Mouse (Mus musculus) liver, adult 2 months (tissue): ENCODE measurements around the gene Cdh24. TPM values are rescaled to one million over a fixed set of nuclear protein-coding genes. Genes with fewer than 3 reads are reported as not detected.

Experiments used
- DNase-seq: peaks from one replicate; pipeline ENCODE4 v3.0.0-alpha.2; 2011; ENCODE audit warnings: low read depth, low spot score; ENCODE audit errors: extremely low read depth
- H3K27ac ChIP-seq: fragments of 200-500 bp; replicated peaks from 2 replicates; pipeline ENCODE4 v1.5.1; 2012; ENCODE audit warnings: low read depth, mild to moderate bottlenecking, control low read depth, inconsistent platforms, low read length; ENCODE audit not compliant: insufficient read depth
- H3K27me3 ChIP-seq: fragments of 200-500 bp; 2 replicates; pipeline ENCODE4 v1.6.1; 2012; ENCODE audit warnings: mild to moderate bottlenecking, moderate library complexity, low read length, inconsistent platforms; ENCODE audit not compliant: control insufficient read depth, insufficient read depth
- H3K36me3 ChIP-seq: fragments of 200-500 bp; 2 replicates; pipeline ENCODE4 v1.6.1; 2012; ENCODE audit warnings: low read length, inconsistent platforms; ENCODE audit not compliant: control insufficient read depth, insufficient read depth
- H3K4me1 ChIP-seq: fragments of 200-500 bp; 2 replicates; pipeline ENCODE4 v1.6.1; 2011; ENCODE audit warnings: low read length; ENCODE audit not compliant: control insufficient read depth, insufficient read depth
- H3K4me3 ChIP-seq: fragments of 200-500 bp; 2 replicates; pipeline ENCODE4 v1.5.1; 2011; ENCODE audit warnings: low read depth, mild to moderate bottlenecking, control low read depth, low read length, moderate library complexity; ENCODE audit not compliant: insufficient read depth
- H3K79me2 ChIP-seq: fragments of 200-500 bp; 2 replicates; pipeline ENCODE4 v1.6.1; 2012; ENCODE audit warnings: inconsistent platforms, mild to moderate bottlenecking, low read length, moderate library complexity; ENCODE audit not compliant: control insufficient read depth, insufficient read depth
- H3K9ac ChIP-seq: fragments of 200-500 bp; 2 replicates; pipeline ENCODE4 v1.6.1; 2012; ENCODE audit warnings: low read depth, mild to moderate bottlenecking, control low read depth, inconsistent platforms, low read length
- CTCF ChIP-seq: fragments of 200-500 bp; IDR thresholded peaks from 2 replicates; pipeline ENCODE4 v1.5.1; 2011; ENCODE audit warnings: low read depth, low read length, control low read depth
- POLR2A ChIP-seq: fragments of 200-500 bp; IDR thresholded peaks from 2 replicates; pipeline ENCODE4 v1.6.1; 2011; ENCODE audit warnings: low read length, control low read depth; ENCODE audit not compliant: insufficient read depth; ENCODE audit errors: extremely low read depth
- WGBS: fragments of 180-500 bp; shearing (Covaris S2); methylation state at CpG from one replicate; pipeline ENCODE4 v1.1.7; 2018; 5-methylcytosine and 5-hydroxymethylcytosine counted together
- polyA plus RNA-seq: library from polyadenylated mRNA; depleted of rRNA; stranded (reverse); fragments of >200 nt; gene quantifications from 2 replicates; pipeline ENCODE4 v1.2.3, GENCODE M21; 2012
- total RNA-seq: library from RNA; depleted of rRNA; stranded (reverse); fragments of >200 nt; gene quantifications from 2 replicates; pipeline ENCODE4 v1.2.3, GENCODE M21; 2014

Gene Cdh24
- total and polyA plus RNA-seq, 2 experiments: 0.09 to 0.73 TPM

- H3K36me3 ChIP-seq: no peaks in the 10 kb centered on the region
- H3K4me3 ChIP-seq: no peak overlapping the region
- no peaks in the 10 kb centered on the region for H3K79me2 ChIP-seq
- H3K4me1 ChIP-seq: no peaks in the 10 kb centered on the region
- no peak for DNase-seq
- TF ChIP-seq POLR2A (no peak), CTCF (no peak)
- H3K9ac ChIP-seq: no peak overlapping the region
- no peak overlapping the region for H3K27ac ChIP-seq
- H3K27me3 ChIP-seq: no peaks in the 10 kb centered on the region
- WGBS: 91% methylated on average over 10 of the region's 10 CpGs
Observed at GRCm38 (mm10) chr14:54624976-54625375, 16.2 kb downstream of the Cdh24 start.

- TF ChIP-seq CTCF: no peak
- TF ChIP-seq POLR2A: no peak
- no peaks in the 10 kb centered on the region for H3K36me3 ChIP-seq
- no peaks in the 10 kb centered on the region for H3K4me1 ChIP-seq
- no peaks in the 10 kb centered on the region for H3K79me2 ChIP-seq
- H3K27ac ChIP-seq: no peak overlapping the region
- H3K27me3 ChIP-seq: no peaks in the 10 kb centered on the region
- DNase-seq: no peak
- WGBS: 87% methylated on average over 6 of the region's 6 CpGs
- no peak overlapping the region for H3K9ac ChIP-seq
- H3K4me3 ChIP-seq: no peak overlapping the region
Observed at GRCm38 (mm10) chr14:54623334-54623733, 17.8 kb downstream of the Cdh24 start.

GRCm38 (mm10) chr14:54621133-54621532 lies 20.0 kb downstream of the Cdh24 start, which contains the start of gene Psmb11:
Gene Psmb11, plus strand, starts transcription at chr14:54621433.
- H3K9ac ChIP-seq: no peak within 1 kb of the TSS
- no peak for TF ChIP-seq CTCF
- 87% methylated on average over 1 of the region's 1 CpGs for whole genome bisulfite sequencing
- no peaks in the 10 kb centered on the region for H3K27me3 ChIP-seq
- H3K4me1 ChIP-seq: peaks cover 3% of the 10 kb centered on the region
- no peak within 1 kb of the TSS for H3K4me3 ChIP-seq
- no peaks in the 10 kb centered on the region for H3K36me3 ChIP-seq
- H3K27ac ChIP-seq: no peak within 1 kb of the TSS
- no peak for DNase-seq
- H3K79me2 ChIP-seq: peaks cover 4% of the 10 kb centered on the region; the same call in 1 of the 2 replicates

- DNase-seq: peak; percentile 84
- Histone ChIP-seq H3K36me3 (peaks cover 8% of the 10 kb centered on the region), H3K79me2 (peaks cover 4% of the 10 kb centered on the region; the same call in 1 of the 2 replicates), H3K4me3 (peak within 1 kb of the TSS; percentile 97), H3K4me1 (peaks cover 3% of the 10 kb centered on the region), H3K27me3 (no peaks in the 10 kb centered on the region), H3K9ac (peak within 1 kb of the TSS; percentile 70), H3K27ac (peak within 1 kb of the TSS; percentile 45; the same call in 1 of the 2 replicates)
- peak; percentile 37; the same call in 1 of the 2 replicates for TF ChIP-seq POLR2A
- no peak for TF ChIP-seq CTCF
- under 1% methylated on average over 25 of the region's 25 CpGs for WGBS
Observed at GRCm38 (mm10) chr14:54617897-54618365, 23.2 kb downstream of the Cdh24 start, which contains the start of gene Psmb5. Gene Psmb5, minus strand, starts transcription at chr14:54618022.

GRCm38 (mm10) chr14:54617152-54617896 lies 23.8 kb downstream of the Cdh24 start:
- Histone ChIP-seq H3K4me3 (peak overlapping the region; percentile 97), H3K79me2 (peaks cover 4% of the 10 kb centered on the region; the same call in 1 of the 2 replicates), H3K36me3 (peaks cover 11% of the 10 kb centered on the region), H3K27ac (peak overlapping the region; percentile 0; the same call in 1 of the 2 replicates), H3K4me1 (peaks cover 3% of the 10 kb centered on the region), H3K9ac (peak overlapping the region; percentile 70), H3K27me3 (no peaks in the 10 kb centered on the region)
- TF ChIP-seq POLR2A: no peak
- TF ChIP-seq CTCF: peak; percentile 17; the same call in 1 of the 2 replicates
- 2% methylated on average over 38 of the region's 38 CpGs for WGBS
- DNase-seq: peak; percentile 13
